Mouse (Mus musculus): ENCODE results near the gene Vpreb3. TPM values are rescaled to one million over a fixed set of nuclear protein-coding genes. Genes with fewer than 3 reads are reported as not detected.
A peak's percentile ranks its signal among the peaks of the same experiment; 100 is the strongest.

The Vpreb3 gene
- 3.1 and 4.8 TPM in 2 replicates for polyA plus RNA-seq (2012; rRNA removed)

GRCm38 (mm10) chr10:75942736-75943477 is at the start of gene Vpreb3:
Gene Vpreb3, plus strand, starts transcription at chr10:75943057.
- H3K27ac ChIP-seq (ENCODE audit: control insufficient read depth, insufficient read depth, low read length): no peak within 1 kb of the TSS
- H3K36me3 ChIP-seq (ENCODE audit: control insufficient read depth, insufficient read depth, low read length): no peaks in the 10 kb centered on the region
- no peaks in the 10 kb centered on the region for H3K27me3 ChIP-seq (ENCODE audit: control insufficient read depth, insufficient read depth, low read length)
- TF ChIP-seq CTCF (IDR thresholded peaks at IDR 0.05; ENCODE audit: borderline replicate concordance, control insufficient read depth, extremely low read depth, insufficient read depth, low read length, poor library complexity): no peak
- TF ChIP-seq POLR2A (IDR thresholded peaks at IDR 0.05; ENCODE audit: control insufficient read depth, extremely low read depth, insufficient read depth, low read length, poor library complexity): no peak
- 65% methylated on average over 15 of the region's 15 CpGs for WGBS
- DNase-seq: no peak
- no peaks in the 10 kb centered on the region for H3K4me1 ChIP-seq (replicated peaks; ENCODE audit: control insufficient read depth, insufficient read depth, low read length)
- no peak within 1 kb of the TSS for H3K4me3 ChIP-seq (ENCODE audit: control insufficient read depth, insufficient read depth, low read length)

GRCm38 (mm10) chr10:75893089-75893750 is 49.6 kb upstream of the Vpreb3 start, which contains the start of gene Derl3:
Gene Derl3, plus strand, starts transcription at chr10:75893413.
- Histone ChIP-seq H3K4me1 (replicated peaks; ENCODE audit: control insufficient read depth, insufficient read depth, low read length) (peaks cover 13% of the 10 kb centered on the region), H3K4me3 (ENCODE audit: control insufficient read depth, insufficient read depth, low read length) (peak within 1 kb of the TSS; percentile 42), H3K27ac (ENCODE audit: control insufficient read depth, insufficient read depth, low read length) (no peak within 1 kb of the TSS), H3K36me3 (ENCODE audit: control insufficient read depth, insufficient read depth, low read length) (peaks cover 15% of the 10 kb centered on the region), H3K27me3 (ENCODE audit: control insufficient read depth, insufficient read depth, low read length) (no peaks in the 10 kb centered on the region)
- TF ChIP-seq CTCF (IDR thresholded peaks at IDR 0.05; ENCODE audit: borderline replicate concordance, control insufficient read depth, extremely low read depth, insufficient read depth, low read length, poor library complexity) (no peak), POLR2A (IDR thresholded peaks at IDR 0.05; ENCODE audit: control insufficient read depth, extremely low read depth, insufficient read depth, low read length, poor library complexity) (no peak)
- peak; percentile 97 for DNase-seq
- 3% methylated on average over 51 of the region's 51 CpGs for WGBS

- Histone ChIP-seq H3K36me3 (ENCODE audit: control insufficient read depth, insufficient read depth, low read length) (peaks cover 15% of the 10 kb centered on the region), H3K27me3 (ENCODE audit: control insufficient read depth, insufficient read depth, low read length) (no peaks in the 10 kb centered on the region), H3K4me1 (replicated peaks; ENCODE audit: control insufficient read depth, insufficient read depth, low read length) (peaks cover 13% of the 10 kb centered on the region), H3K4me3 (ENCODE audit: control insufficient read depth, insufficient read depth, low read length) (no peak overlapping the region), H3K27ac (ENCODE audit: control insufficient read depth, insufficient read depth, low read length) (no peak overlapping the region)
- WGBS: 90% methylated on average over 6 of the region's 6 CpGs
- TF ChIP-seq CTCF (IDR thresholded peaks at IDR 0.05; ENCODE audit: borderline replicate concordance, control insufficient read depth, extremely low read depth, insufficient read depth, low read length, poor library complexity): no peak
- TF ChIP-seq POLR2A (IDR thresholded peaks at IDR 0.05; ENCODE audit: control insufficient read depth, extremely low read depth, insufficient read depth, low read length, poor library complexity): no peak
- DNase-seq: no peak
These were observed 48.3 kb upstream of the Vpreb3 start for GRCm38 (mm10) chr10:75894601-75895000.

GRCm38 (mm10) chr10:75895730-75896129 is 47.1 kb upstream of the Vpreb3 start:
- peaks cover 15% of the 10 kb centered on the region for H3K36me3 ChIP-seq (ENCODE audit: control insufficient read depth, insufficient read depth, low read length)
- DNase-seq: no peak
- TF ChIP-seq CTCF (IDR thresholded peaks at IDR 0.05; ENCODE audit: borderline replicate concordance, control insufficient read depth, extremely low read depth, insufficient read depth, low read length, poor library complexity): no peak

GRCm38 (mm10) chr10:75896208-75896607 is 46.6 kb upstream of the Vpreb3 start:
- TF ChIP-seq POLR2A (IDR thresholded peaks at IDR 0.05; ENCODE audit: control insufficient read depth, extremely low read depth, insufficient read depth, low read length, poor library complexity) (no peak), CTCF (IDR thresholded peaks at IDR 0.05; ENCODE audit: borderline replicate concordance, control insufficient read depth, extremely low read depth, insufficient read depth, low read length, poor library complexity) (no peak)
- no peak overlapping the region for H3K4me3 ChIP-seq (ENCODE audit: control insufficient read depth, insufficient read depth, low read length)
- peaks cover 15% of the 10 kb centered on the region for H3K36me3 ChIP-seq (ENCODE audit: control insufficient read depth, insufficient read depth, low read length)
- peaks cover 13% of the 10 kb centered on the region for H3K4me1 ChIP-seq (replicated peaks; ENCODE audit: control insufficient read depth, insufficient read depth, low read length)
- 97% methylated on average over 1 of the region's 1 CpGs for whole genome bisulfite sequencing
- H3K27ac ChIP-seq (ENCODE audit: control insufficient read depth, insufficient read depth, low read length): no peak overlapping the region
- no peaks in the 10 kb centered on the region for H3K27me3 ChIP-seq (ENCODE audit: control insufficient read depth, insufficient read depth, low read length)
- no peak for DNase-seq

More at GRCm38 (mm10) chr10:75895730-75896129, 47.1 kb upstream of the Vpreb3 start:
- WGBS: 97% methylated on average over 5 of the region's 5 CpGs
- Histone ChIP-seq H3K27me3 (ENCODE audit: control insufficient read depth, insufficient read depth, low read length) (no peaks in the 10 kb centered on the region), H3K4me1 (replicated peaks; ENCODE audit: control insufficient read depth, insufficient read depth, low read length) (peaks cover 13% of the 10 kb centered on the region), H3K27ac (ENCODE audit: control insufficient read depth, insufficient read depth, low read length) (no peak overlapping the region), H3K4me3 (ENCODE audit: control insufficient read depth, insufficient read depth, low read length) (no peak overlapping the region)

GRCm38 (mm10) chr10:75897373-75897772 is 45.5 kb upstream of the Vpreb3 start:
- H3K36me3 ChIP-seq (ENCODE audit: control insufficient read depth, insufficient read depth, low read length): peaks cover 15% of the 10 kb centered on the region
- no peaks in the 10 kb centered on the region for H3K27me3 ChIP-seq (ENCODE audit: control insufficient read depth, insufficient read depth, low read length)
- H3K4me3 ChIP-seq (ENCODE audit: control insufficient read depth, insufficient read depth, low read length): no peak overlapping the region
- TF ChIP-seq CTCF (IDR thresholded peaks at IDR 0.05; ENCODE audit: borderline replicate concordance, control insufficient read depth, extremely low read depth, insufficient read depth, low read length, poor library complexity): peak; percentile 54; the same call in 1 of the 2 replicates
- TF ChIP-seq POLR2A (IDR thresholded peaks at IDR 0.05; ENCODE audit: control insufficient read depth, extremely low read depth, insufficient read depth, low read length, poor library complexity): no peak
- H3K27ac ChIP-seq (ENCODE audit: control insufficient read depth, insufficient read depth, low read length): no peak overlapping the region
- H3K4me1 ChIP-seq (replicated peaks; ENCODE audit: control insufficient read depth, insufficient read depth, low read length): peaks cover 13% of the 10 kb centered on the region
- WGBS: 66% methylated on average over 6 of the region's 6 CpGs
- DNase-seq: peak; percentile 43
